Mouse (Mus musculus) kidney, adult 2 months (tissue): Measurements from ENCODE around the gene Dr1.

Source experiments
- CTCF ChIP-seq: fragments of 200-500 bp; conservative IDR thresholded peaks from 2 replicates; pipeline ENCODE4 v1.5.1; 2011; ENCODE audit warnings: low read depth, mild to moderate bottlenecking, control low read depth, low read length, moderate library complexity, mixed read lengths; ENCODE audit not compliant: insufficient read depth, insufficient read length
- POLR2A ChIP-seq: fragments of 200-500 bp; IDR thresholded peaks from one replicate; pipeline ENCODE4 v1.6.1; 2011; ENCODE audit warnings: low read depth, low read length, control low read depth

GRCm38 (mm10) chr5:108226159-108226558 lies 42.5 kb upstream of the Dr1 start:
- TF ChIP-seq CTCF (no peak), POLR2A (no peak)
